Mouse (Mus musculus) spleen, adult 2 months (tissue): Measurements from ENCODE around the gene Brd4. TPM values are rescaled to one million over a fixed set of nuclear protein-coding genes. Genes with fewer than 3 reads are reported as not detected.

ENCODE experiments used
- DNase-seq, 2 experiments: peaks; one replicate each; pipeline versions ENCODE4 v3.0.0 to v3.0.0-alpha.2; 2012 to 2021; ENCODE audit warnings: low spot score in 2 of 2, low read depth in 1 of 2
- H3K27ac ChIP-seq: fragments of 200-500 bp; 2 replicates; pipeline ENCODE4 v1.5.1; 2012; ENCODE audit warnings: low read length, inconsistent platforms; ENCODE audit not compliant: insufficient read depth
- H3K27me3 ChIP-seq: fragments of 200-500 bp; 2 replicates; pipeline ENCODE4 v1.6.1; 2012; ENCODE audit warnings: mild to moderate bottlenecking, moderate library complexity, low read length, inconsistent platforms; ENCODE audit not compliant: control insufficient read depth, insufficient read depth
- H3K36me3 ChIP-seq: fragments of 200-500 bp; 2 replicates; pipeline ENCODE4 v1.6.1; 2012; ENCODE audit warnings: mild to moderate bottlenecking, low read length, inconsistent platforms; ENCODE audit not compliant: control insufficient read depth, insufficient read depth
- H3K4me1 ChIP-seq: fragments of 200-500 bp; 2 replicates; pipeline ENCODE4 v1.6.1; 2011; ENCODE audit warnings: inconsistent platforms; ENCODE audit not compliant: control insufficient read depth, insufficient read depth, insufficient read length
- H3K4me3 ChIP-seq: fragments of 200-500 bp; 2 replicates; pipeline ENCODE4 v1.5.1; 2011; ENCODE audit warnings: mild to moderate bottlenecking, inconsistent platforms; ENCODE audit not compliant: insufficient read depth, insufficient read length; ENCODE audit errors: extremely low read depth
- CTCF ChIP-seq: fragments of 200-500 bp; IDR thresholded peaks from 2 replicates; pipeline ENCODE4 v1.5.1; 2011; ENCODE audit warnings: mild to moderate bottlenecking, inconsistent platforms; ENCODE audit not compliant: insufficient read depth, insufficient read length, insufficient replicate concordance; ENCODE audit errors: extremely low read depth
- POLR2A ChIP-seq: fragments of 200-500 bp; IDR thresholded peaks from 2 replicates; pipeline ENCODE4 v1.6.1; 2011; ENCODE audit warnings: low read depth, low read length, inconsistent platforms
- WGBS: fragments of 180-500 bp; shearing (Covaris S2); methylation state at CpG from one replicate; pipeline ENCODE4 v1.1.7; 2018; 5-methylcytosine and 5-hydroxymethylcytosine counted together
- polyA plus RNA-seq: library from polyadenylated mRNA; depleted of rRNA; stranded (reverse); fragments of >200 nt; gene quantifications from 2 replicates; pipeline ENCODE4 v1.2.3, GENCODE M21; 2012

The Brd4 gene
- polyA plus RNA-seq, 1 experiment = 63.8 TPM

- Histone ChIP-seq H3K4me3 (no peak overlapping the region), H3K36me3 (no peaks in the 10 kb centered on the region), H3K4me1 (no peaks in the 10 kb centered on the region; the same call in 1 of the 2 replicates), H3K27ac (no peak overlapping the region), H3K27me3 (no peaks in the 10 kb centered on the region)
- TF ChIP-seq CTCF = no peak
- 79% methylated on average over 4 of the region's 4 CpGs for WGBS
- DNase-seq = no peak
Observed at GRCm38 (mm10) chr17:32176919-32177318, 107.6 kb downstream of the Brd4 start.

GRCm38 (mm10) chr17:32173166-32173565 lies 111.4 kb downstream of the Brd4 start:
- DNase-seq = no peak
- Histone ChIP-seq H3K27ac (no peak overlapping the region), H3K4me1 (no peaks in the 10 kb centered on the region; the same call in 1 of the 2 replicates), H3K4me3 (no peak overlapping the region), H3K36me3 (no peaks in the 10 kb centered on the region), H3K27me3 (no peaks in the 10 kb centered on the region)
- WGBS = 84% methylated on average over 7 of the region's 7 CpGs
- no peak for TF ChIP-seq POLR2A
- TF ChIP-seq CTCF = no peak

- DNase-seq = no peak
- Histone ChIP-seq H3K27ac (no peak overlapping the region), H3K27me3 (no peaks in the 10 kb centered on the region), H3K4me1 (no peaks in the 10 kb centered on the region; the same call in 1 of the 2 replicates), H3K4me3 (no peak overlapping the region), H3K36me3 (no peaks in the 10 kb centered on the region)
- TF ChIP-seq POLR2A = no peak
- TF ChIP-seq CTCF = no peak
- WGBS = 69% methylated on average over 2 of the region's 2 CpGs
Observed at GRCm38 (mm10) chr17:32172485-32172884, 112.0 kb downstream of the Brd4 start.

- 34% methylated on average over 4 of the region's 4 CpGs for WGBS
- H3K27me3 ChIP-seq = peaks cover 8% of the 10 kb centered on the region
- no peak overlapping the region for H3K4me3 ChIP-seq
- no peak for DNase-seq
- H3K4me1 ChIP-seq = peaks cover 6% of the 10 kb centered on the region
- H3K36me3 ChIP-seq = no peaks in the 10 kb centered on the region
- no peak for TF ChIP-seq CTCF
- TF ChIP-seq POLR2A = no peak
- no peak overlapping the region for H3K27ac ChIP-seq
Observed at GRCm38 (mm10) chr17:32169518-32170225, 114.8 kb downstream of the Brd4 start.

GRCm38 (mm10) chr17:32166687-32167086 lies 117.8 kb downstream of the Brd4 start, which contains the start of gene Notch3:
Gene Notch3, minus strand, starts transcription at chr17:32166852.
- no peak for TF ChIP-seq CTCF
- no peak for TF ChIP-seq POLR2A
- no peaks in the 10 kb centered on the region for H3K36me3 ChIP-seq
- peak within 1 kb of the TSS; percentile 42 for H3K4me3 ChIP-seq
- no peak for DNase-seq
- peaks cover 17% of the 10 kb centered on the region for H3K27me3 ChIP-seq
- peaks cover 17% of the 10 kb centered on the region for H3K4me1 ChIP-seq
- 0 out of 2 replicates have a peak within 1 kb of the TSS, but pooled peaks have one; percentile 1 for H3K27ac ChIP-seq
- WGBS = 7% methylated on average over 32 of the region's 39 CpGs

- Histone ChIP-seq H3K27ac (0 out of 2 replicates have a peak overlapping the region, but pooled peaks have one; percentile 1), H3K36me3 (no peaks in the 10 kb centered on the region), H3K4me3 (peak overlapping the region; percentile 42), H3K27me3 (peaks cover 17% of the 10 kb centered on the region), H3K4me1 (peaks cover 17% of the 10 kb centered on the region)
- WGBS = 4% methylated on average over 39 of the region's 43 CpGs
- no peak for DNase-seq
- no peak for TF ChIP-seq POLR2A
- TF ChIP-seq CTCF = no peak
Observed at GRCm38 (mm10) chr17:32165803-32166595, 118.5 kb downstream of the Brd4 start.
